Mouse (Mus musculus): ENCODE data around the gene Cdh9. TPM values are rescaled to one million over a fixed set of nuclear protein-coding genes. Genes with fewer than 3 reads are reported as not detected.

Cdh9 gene
- total and polyA plus RNA-seq, 2 experiments from 2014 or later = 8.5 to 10.5 TPM

GRCm38 (mm10) chr15:16784575-16784974 lies 56.0 kb downstream of the Cdh9 start:
- peak; percentile 31 for DNase-seq (ENCODE audit: low spot score)
- Histone ChIP-seq H3K9ac (replicated peaks; ENCODE audit: low read length) (no peak overlapping the region), H3K4me2 (ENCODE audit: low read depth, low read length) (no peak overlapping the region), H3K27me3 (ENCODE audit: insufficient read depth, low read length) (no peaks in the 10 kb centered on the region), H3K4me3 (ENCODE audit: low read length) (no peak overlapping the region), H3K36me3 (ENCODE audit: insufficient read depth, low read length) (no peaks in the 10 kb centered on the region), H3K9me3 (ENCODE audit: low read length) (no peaks in the 10 kb centered on the region), H3K4me1 (ENCODE audit: insufficient read depth, low read length) (no peaks in the 10 kb centered on the region), H3K27ac (no peak overlapping the region)
- no peak for TF ChIP-seq CTCF (IDR thresholded peaks at IDR 0.05; ENCODE audit: low read depth)
- ATAC-seq = no peak
- WGBS = 23% methylated on average over 1 of the region's 1 CpGs

- DNase-seq (ENCODE audit: low spot score) (no peak), ATAC-seq (no peak)
- Histone ChIP-seq H3K27ac (no peak overlapping the region), H3K4me2 (ENCODE audit: low read depth, low read length) (no peak overlapping the region), H3K36me3 (ENCODE audit: insufficient read depth, low read length) (no peaks in the 10 kb centered on the region), H3K9me3 (ENCODE audit: low read length) (no peaks in the 10 kb centered on the region), H3K27me3 (ENCODE audit: insufficient read depth, low read length) (no peaks in the 10 kb centered on the region), H3K9ac (replicated peaks; ENCODE audit: low read length) (no peak overlapping the region), H3K4me3 (ENCODE audit: low read length) (no peak overlapping the region), H3K4me1 (ENCODE audit: insufficient read depth, low read length) (no peaks in the 10 kb centered on the region)
- 86% methylated on average over 3 of the region's 3 CpGs for WGBS
- TF ChIP-seq CTCF (IDR thresholded peaks at IDR 0.05; ENCODE audit: low read depth) = no peak
These were observed 64.3 kb downstream of the Cdh9 start for GRCm38 (mm10) chr15:16792857-16793256.

- H3K4me1 ChIP-seq (ENCODE audit: insufficient read depth, low read length) = no peaks in the 10 kb centered on the region
- no peak for DNase-seq (ENCODE audit: low spot score)
- no peak for TF ChIP-seq CTCF (IDR thresholded peaks at IDR 0.05; ENCODE audit: low read depth)
These were observed 72.7 kb downstream of the Cdh9 start for GRCm38 (mm10) chr15:16801302-16801701.

GRCm38 (mm10) chr15:16810787-16811186 lies 82.2 kb downstream of the Cdh9 start:
- Histone ChIP-seq H3K4me3 (ENCODE audit: low read length) (no peak overlapping the region), H3K9me3 (ENCODE audit: low read length) (no peaks in the 10 kb centered on the region), H3K4me2 (ENCODE audit: low read depth, low read length) (no peak overlapping the region), H3K36me3 (ENCODE audit: insufficient read depth, low read length) (no peaks in the 10 kb centered on the region), H3K27ac (no peak overlapping the region), H3K9ac (replicated peaks; ENCODE audit: low read length) (no peak overlapping the region), H3K27me3 (ENCODE audit: insufficient read depth, low read length) (no peaks in the 10 kb centered on the region), H3K4me1 (ENCODE audit: insufficient read depth, low read length) (no peaks in the 10 kb centered on the region)
- WGBS = 78% methylated on average over 3 of the region's 3 CpGs
- ATAC-seq (no peak), DNase-seq (ENCODE audit: low spot score) (no peak)
- TF ChIP-seq CTCF (IDR thresholded peaks at IDR 0.05; ENCODE audit: low read depth) = no peak

More at GRCm38 (mm10) chr15:16801302-16801701, 72.7 kb downstream of the Cdh9 start:
- no peaks in the 10 kb centered on the region for H3K36me3 ChIP-seq (ENCODE audit: insufficient read depth, low read length)
- H3K9me3 ChIP-seq (ENCODE audit: low read length) = no peaks in the 10 kb centered on the region
- H3K27me3 ChIP-seq (ENCODE audit: insufficient read depth, low read length) = no peaks in the 10 kb centered on the region
- ATAC-seq = no peak
- no peak overlapping the region for H3K27ac ChIP-seq
- H3K4me2 ChIP-seq (ENCODE audit: low read depth, low read length) = no peak overlapping the region
- H3K9ac ChIP-seq (replicated peaks; ENCODE audit: low read length) = no peak overlapping the region
- H3K4me3 ChIP-seq (ENCODE audit: low read length) = no peak overlapping the region

GRCm38 (mm10) chr15:16814035-16814434 lies 85.5 kb downstream of the Cdh9 start:
- H3K36me3 ChIP-seq (ENCODE audit: insufficient read depth, low read length) = no peaks in the 10 kb centered on the region
- H3K4me1 ChIP-seq (ENCODE audit: insufficient read depth, low read length) = no peaks in the 10 kb centered on the region
- no peak overlapping the region for H3K9ac ChIP-seq (replicated peaks; ENCODE audit: low read length)
- H3K4me2 ChIP-seq (ENCODE audit: low read depth, low read length) = no peak overlapping the region
- H3K27ac ChIP-seq = no peak overlapping the region
- no peak for ATAC-seq
- H3K4me3 ChIP-seq (ENCODE audit: low read length) = no peak overlapping the region
- DNase-seq (ENCODE audit: low spot score) = no peak
- H3K27me3 ChIP-seq (ENCODE audit: insufficient read depth, low read length) = no peaks in the 10 kb centered on the region
- TF ChIP-seq CTCF (IDR thresholded peaks at IDR 0.05; ENCODE audit: low read depth) = no peak
- 84% methylated on average over 1 of the region's 1 CpGs for WGBS
- no peaks in the 10 kb centered on the region for H3K9me3 ChIP-seq (ENCODE audit: low read length)

GRCm38 (mm10) chr15:16834761-16835160 lies 106.2 kb downstream of the Cdh9 start:
- Histone ChIP-seq H3K36me3 (ENCODE audit: insufficient read depth, low read length) (no peaks in the 10 kb centered on the region), H3K4me1 (ENCODE audit: insufficient read depth, low read length) (no peaks in the 10 kb centered on the region), H3K9ac (replicated peaks; ENCODE audit: low read length) (no peak overlapping the region), H3K27ac (no peak overlapping the region), H3K9me3 (ENCODE audit: low read length) (no peaks in the 10 kb centered on the region), H3K27me3 (ENCODE audit: insufficient read depth, low read length) (no peaks in the 10 kb centered on the region), H3K4me2 (ENCODE audit: low read depth, low read length) (no peak overlapping the region), H3K4me3 (ENCODE audit: low read length) (no peak overlapping the region)
- no peak for DNase-seq (ENCODE audit: low spot score)
- ATAC-seq = no peak
- no peak for TF ChIP-seq CTCF (IDR thresholded peaks at IDR 0.05; ENCODE audit: low read depth)
- 87% methylated on average over 1 of the region's 1 CpGs for WGBS

GRCm38 (mm10) chr15:16882542-16882941 lies 154.0 kb downstream of the Cdh9 start:
- Histone ChIP-seq H3K9me3 (ENCODE audit: low read length) (no peaks in the 10 kb centered on the region), H3K27ac (no peak overlapping the region), H3K4me1 (ENCODE audit: insufficient read depth, low read length) (no peaks in the 10 kb centered on the region), H3K27me3 (ENCODE audit: insufficient read depth, low read length) (no peaks in the 10 kb centered on the region), H3K4me3 (ENCODE audit: low read length) (no peak overlapping the region), H3K9ac (replicated peaks; ENCODE audit: low read length) (no peak overlapping the region), H3K36me3 (ENCODE audit: insufficient read depth, low read length) (no peaks in the 10 kb centered on the region), H3K4me2 (ENCODE audit: low read depth, low read length) (no peak overlapping the region)
- TF ChIP-seq CTCF (IDR thresholded peaks at IDR 0.05; ENCODE audit: low read depth) = no peak
- WGBS = 82% methylated on average over 3 of the region's 3 CpGs
- no peak for ATAC-seq
- no peak for DNase-seq (ENCODE audit: low spot score)

All from hindbrain, postnatal 0 days (tissue).